Mouse (Mus musculus) ES-Bruce4 (cell line): Measurements from ENCODE around the gene Susd3. TPM values are rescaled to one million over a fixed set of nuclear protein-coding genes. Genes with fewer than 3 reads are reported as not detected.
A peak's percentile ranks its signal among the peaks of the same experiment; 100 is the strongest.

Experiments used
- H3K27ac ChIP-seq: 2 replicates; pipeline ENCODE4 v1.5.1; 2012; ENCODE audit warnings: low read length, inconsistent platforms; ENCODE audit not compliant: insufficient read depth
- H3K27me3 ChIP-seq: 2 replicates; pipeline ENCODE4 v1.6.1; 2012; ENCODE audit warnings: mild to moderate bottlenecking, low read length, inconsistent platforms; ENCODE audit not compliant: control insufficient read depth, poor library complexity, insufficient read depth, severe bottlenecking
- H3K36me3 ChIP-seq: 2 replicates; pipeline ENCODE4 v1.6.1; 2012; ENCODE audit warnings: inconsistent platforms, mild to moderate bottlenecking, low read length, moderate library complexity; ENCODE audit not compliant: control insufficient read depth, poor library complexity, insufficient read depth, severe bottlenecking
- H3K4me1 ChIP-seq: one replicate; pipeline ENCODE4 v1.8.1; 2011; ENCODE audit warnings: low read length; ENCODE audit not compliant: control insufficient read depth, insufficient read depth
- H3K4me3 ChIP-seq: 2 replicates; pipeline ENCODE4 v1.5.1; 2011; ENCODE audit warnings: low read depth, mild to moderate bottlenecking, low read length
- H3K9ac ChIP-seq: 2 replicates; pipeline ENCODE4 v1.6.1; 2012; ENCODE audit warnings: low read depth, mild to moderate bottlenecking, inconsistent platforms; ENCODE audit not compliant: poor library complexity, severe bottlenecking
- H3K9me3 ChIP-seq: replicated peaks from 2 replicates; pipeline ENCODE4 v1.6.1; 2012; ENCODE audit warnings: mild to moderate bottlenecking, low read length, inconsistent platforms; ENCODE audit not compliant: control insufficient read depth, poor library complexity, insufficient read depth, severe bottlenecking
- CTCF ChIP-seq: IDR thresholded peaks from one replicate; pipeline ENCODE4 v1.8.1; 2011; ENCODE audit warnings: low read depth, low read length
- EP300 ChIP-seq: IDR thresholded peaks from 2 replicates; pipeline ENCODE4 v1.6.1; 2011; ENCODE audit warnings: low read depth, low read length; ENCODE audit not compliant: insufficient read depth
- POLR2A ChIP-seq: IDR thresholded peaks from one replicate; pipeline ENCODE4 v1.8.1; 2011; ENCODE audit warnings: low read length; ENCODE audit not compliant: insufficient read depth
- polyA plus RNA-seq: library from polyadenylated mRNA; stranded (reverse); fragments of >200 nt; gene quantifications from 2 replicates; pipeline ENCODE4 v1.2.4, GENCODE M21; 2011; ENCODE audit warnings: low read depth; ENCODE audit not compliant: missing spikeins, insufficient read depth, insufficient read length

The Susd3 gene
- polyA plus RNA-seq, 1 experiment: not detected

DNA sequence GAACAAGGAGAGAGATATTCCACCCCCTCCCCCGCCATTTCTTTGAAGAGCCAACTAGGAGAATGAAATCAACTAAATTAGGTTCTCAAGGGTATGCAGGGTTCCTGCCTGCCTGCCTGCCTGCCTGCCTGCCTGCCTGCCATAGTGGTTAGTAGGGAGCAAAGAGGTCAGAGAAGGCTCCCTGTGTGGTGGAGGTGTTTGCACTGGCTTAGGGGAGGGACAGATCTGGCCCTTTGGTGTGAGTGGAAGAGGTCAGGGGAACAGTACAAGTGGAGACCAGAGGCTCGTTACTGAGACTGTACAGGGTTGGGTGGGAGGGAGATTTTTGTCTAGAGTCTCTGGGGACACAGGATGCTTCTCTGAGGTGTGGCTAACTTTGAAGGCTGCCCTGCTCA lies 59.5 kb downstream of the Susd3 start:
- TF ChIP-seq POLR2A (no peak), CTCF (no peak), EP300 (no peak)
- H3K27ac ChIP-seq: no peak overlapping the region
- H3K36me3 ChIP-seq: no peaks in the 10 kb centered on the region
- H3K9me3 ChIP-seq: no peaks in the 10 kb centered on the region
- no peak overlapping the region for H3K9ac ChIP-seq
- peaks cover 2% of the 10 kb centered on the region for H3K4me1 ChIP-seq
- H3K4me3 ChIP-seq: no peak overlapping the region
- no peaks in the 10 kb centered on the region for H3K27me3 ChIP-seq

DNA sequence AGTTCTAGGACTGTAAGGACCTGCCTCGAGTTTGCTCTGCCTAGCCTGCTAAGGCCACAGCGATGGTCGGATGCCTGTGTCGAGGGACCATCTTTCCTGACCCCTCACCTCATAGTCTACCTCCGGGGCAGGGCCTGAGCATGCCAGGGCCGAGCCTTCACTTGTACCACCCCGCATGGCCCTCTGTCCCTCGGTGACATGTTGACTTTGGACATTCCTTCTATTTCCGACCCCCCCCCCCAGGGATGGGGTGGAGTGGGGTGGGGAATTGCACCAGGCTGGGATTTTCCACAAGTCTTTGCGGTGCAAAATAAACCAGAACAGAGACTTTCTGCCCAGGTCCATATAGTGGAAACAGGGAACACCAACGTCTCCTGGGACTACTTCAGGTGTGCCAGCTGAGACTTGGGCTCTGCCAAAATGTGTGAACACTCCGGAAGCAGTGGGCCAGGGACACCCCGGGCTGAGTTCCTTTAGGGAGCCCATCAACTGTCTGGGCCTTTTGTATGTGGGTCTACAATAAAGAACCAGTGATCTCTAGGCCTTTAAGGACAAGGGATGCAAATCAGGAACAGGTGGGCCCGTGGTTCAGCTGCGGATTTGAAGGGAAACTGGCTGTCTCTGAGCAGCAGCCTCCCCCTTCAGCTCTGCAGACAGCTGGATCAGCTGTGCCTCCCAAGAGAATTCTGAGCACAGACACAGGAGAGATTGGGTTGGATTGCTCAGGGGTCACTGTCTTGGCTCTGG lies 60.1 kb downstream of the Susd3 start:
- peaks cover 2% of the 10 kb centered on the region for H3K4me1 ChIP-seq
- no peaks in the 10 kb centered on the region for H3K36me3 ChIP-seq
- H3K27me3 ChIP-seq: no peaks in the 10 kb centered on the region
- peak overlapping the region; percentile 86 for H3K9ac ChIP-seq
- H3K9me3 ChIP-seq: no peaks in the 10 kb centered on the region
- TF ChIP-seq EP300 (0 out of 2 replicates have a peak, but pooled peaks have one; percentile 8), POLR2A (no peak)
- peak overlapping the region; percentile 68 for H3K4me3 ChIP-seq
- H3K27ac ChIP-seq: no peak overlapping the region

DNA sequence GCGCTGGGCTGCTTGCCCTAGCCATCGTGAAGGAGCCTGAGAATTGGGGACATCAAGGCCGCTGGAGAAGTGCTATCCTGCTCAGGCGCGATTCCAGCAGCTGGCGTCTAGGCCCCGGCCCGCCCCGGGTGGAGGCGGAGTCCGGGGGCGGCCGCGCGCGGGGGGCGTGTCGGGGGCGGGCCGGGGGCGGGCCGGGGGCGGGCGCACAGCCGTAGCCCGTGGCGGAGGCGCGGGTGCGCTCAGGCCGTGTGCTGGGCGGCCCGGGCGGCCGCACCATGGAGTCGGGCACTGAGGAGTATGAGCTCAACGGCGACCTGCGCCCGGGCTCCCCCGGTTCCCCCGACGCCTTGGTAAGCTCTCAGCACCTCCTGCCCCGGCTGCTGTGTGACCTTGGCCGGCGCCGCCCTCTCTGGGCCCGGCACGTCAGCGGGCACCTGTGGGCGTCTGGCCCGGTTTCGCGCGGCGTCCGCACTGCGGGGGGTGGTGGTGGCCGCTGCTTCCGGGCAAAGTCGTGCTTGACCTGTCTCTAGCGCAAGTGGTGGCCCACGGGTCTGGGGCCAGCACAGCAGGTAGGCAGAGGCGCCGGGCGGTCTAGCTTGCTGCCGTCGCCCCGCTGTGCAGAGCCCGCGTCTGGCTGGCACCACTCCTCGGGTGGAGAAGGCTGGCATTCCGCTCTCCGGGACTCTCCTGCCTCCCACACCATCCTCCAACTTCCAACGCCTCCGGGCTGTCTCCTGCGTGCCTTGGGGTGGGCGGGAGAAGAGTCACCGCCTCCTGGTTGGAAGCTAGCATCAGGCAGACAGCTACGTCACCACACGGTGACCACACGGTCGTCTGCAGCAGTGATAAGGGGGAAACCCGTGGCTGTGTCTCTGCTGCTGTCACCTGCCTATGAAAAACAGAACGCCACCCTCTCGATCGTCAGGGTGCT lies 61.0 kb downstream of the Susd3 start, which contains the start of gene Ninj1:
TSS of gene Ninj1 (plus strand) at position 198 of the 931 bp plus-strand sequence.
- H3K4me1 ChIP-seq: peaks cover 4% of the 10 kb centered on the region
- TF ChIP-seq EP300 (no peak), POLR2A (peak; percentile 55)
- no peaks in the 10 kb centered on the region for H3K27me3 ChIP-seq
- peak within 1 kb of the TSS; percentile 68 for H3K4me3 ChIP-seq
- H3K27ac ChIP-seq: no peak within 1 kb of the TSS
- peak within 1 kb of the TSS; percentile 86 for H3K9ac ChIP-seq
- no peaks in the 10 kb centered on the region for H3K9me3 ChIP-seq
- no peaks in the 10 kb centered on the region for H3K36me3 ChIP-seq

DNA sequence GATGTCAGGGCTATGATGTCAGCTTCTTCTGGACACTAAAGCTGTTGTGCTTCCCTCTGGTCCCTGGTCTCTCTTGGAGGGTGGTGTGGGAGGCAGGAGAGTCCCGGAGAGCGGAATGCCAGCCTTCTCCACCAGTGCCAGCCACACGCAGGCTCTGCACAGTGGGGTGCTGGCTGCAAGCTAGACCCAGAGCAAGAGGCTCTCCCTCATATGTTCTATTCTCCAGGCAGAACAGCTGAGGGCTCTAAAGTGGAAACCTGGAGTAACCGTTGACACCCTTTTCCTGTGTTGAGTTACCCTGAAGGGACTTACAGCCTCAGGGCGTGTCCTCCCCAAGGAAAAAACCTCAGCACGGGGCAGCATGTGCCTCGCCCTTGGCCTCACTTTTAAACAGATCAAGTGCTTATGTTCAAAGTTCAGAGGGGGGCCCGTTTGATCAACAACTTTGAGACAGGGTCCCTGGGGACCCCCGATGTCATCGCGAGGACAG lies 61.7 kb downstream of the Susd3 start:
- peak overlapping the region; percentile 86 for H3K9ac ChIP-seq
- TF ChIP-seq EP300 (no peak), CTCF (no peak), POLR2A (no peak)
- no peaks in the 10 kb centered on the region for H3K27me3 ChIP-seq
- H3K36me3 ChIP-seq: no peaks in the 10 kb centered on the region
- no peaks in the 10 kb centered on the region for H3K9me3 ChIP-seq
- no peak overlapping the region for H3K27ac ChIP-seq
- peaks cover 6% of the 10 kb centered on the region for H3K4me1 ChIP-seq
- peak overlapping the region; percentile 13; the same call in 1 of the 2 replicates for H3K4me3 ChIP-seq

DNA sequence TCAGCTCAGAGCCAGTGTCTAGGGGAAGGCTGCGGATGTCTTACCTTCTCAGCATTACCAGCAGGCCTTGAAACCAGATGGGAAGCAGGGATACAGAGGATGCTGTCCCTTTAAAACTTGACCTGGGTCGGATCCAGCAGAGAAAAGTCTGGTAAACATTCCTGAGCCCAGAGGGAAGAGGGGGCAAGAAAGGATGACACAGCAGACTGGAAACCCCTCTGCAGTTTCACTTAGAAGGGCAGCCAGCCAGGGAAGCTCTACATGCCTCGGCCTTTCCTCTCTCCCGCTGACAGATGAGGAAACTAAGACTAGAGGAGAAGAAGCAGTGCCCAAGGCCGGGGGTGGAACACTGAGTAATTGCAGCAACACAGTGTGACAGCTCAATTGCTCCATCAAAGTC lies 64.9 kb downstream of the Susd3 start:
- peaks cover 13% of the 10 kb centered on the region for H3K4me1 ChIP-seq
- TF ChIP-seq POLR2A (no peak), EP300 (no peak), CTCF (no peak)
- H3K9me3 ChIP-seq: no peaks in the 10 kb centered on the region
- H3K4me3 ChIP-seq: no peak overlapping the region
- H3K27ac ChIP-seq: no peak overlapping the region
- H3K27me3 ChIP-seq: no peaks in the 10 kb centered on the region
- H3K36me3 ChIP-seq: no peaks in the 10 kb centered on the region
- no peak overlapping the region for H3K9ac ChIP-seq

DNA sequence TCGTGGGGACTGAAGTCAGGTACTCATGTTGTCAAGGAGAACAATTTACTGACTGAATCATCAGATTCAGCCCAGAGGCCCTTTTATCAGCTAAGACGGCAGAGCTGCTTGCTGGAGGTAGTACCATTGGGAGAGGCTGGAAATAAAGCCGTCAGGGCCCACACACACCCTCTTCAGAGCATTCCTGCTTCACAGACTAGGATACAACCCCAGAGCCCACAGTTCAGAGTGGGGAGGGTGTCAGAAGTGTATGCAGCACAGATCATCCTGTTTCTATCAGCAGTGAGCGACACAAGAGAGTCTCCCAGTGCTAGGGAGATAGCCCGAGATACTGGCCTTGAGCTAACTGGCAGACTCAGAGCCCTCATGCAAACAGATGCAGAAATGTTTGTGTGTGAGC lies 65.3 kb downstream of the Susd3 start:
- Histone ChIP-seq H3K4me1 (peaks cover 13% of the 10 kb centered on the region), H3K4me3 (no peak overlapping the region), H3K27me3 (no peaks in the 10 kb centered on the region), H3K27ac (no peak overlapping the region), H3K9me3 (no peaks in the 10 kb centered on the region), H3K36me3 (no peaks in the 10 kb centered on the region), H3K9ac (no peak overlapping the region)
- TF ChIP-seq EP300 (no peak), POLR2A (no peak), CTCF (no peak)
